Mouse (Mus musculus): Measurements from ENCODE around the gene Fnbp1. TPM values are rescaled to one million over a fixed set of nuclear protein-coding genes. Genes with fewer than 3 reads are reported as not detected.
A peak's percentile ranks its signal among the peaks of the same experiment; 100 is the strongest.

Fnbp1 gene
- polyA plus RNA-seq, 1 experiment from 2014 or later = 12.7 TPM

GRCm38 (mm10) chr2:31132682-31133081, 9.1 kb downstream of the Fnbp1 start:
- Histone ChIP-seq H3K27ac (no peak overlapping the region), H3K36me3 (ENCODE audit: poor library complexity, severe bottlenecking) (no peaks in the 10 kb centered on the region), H3K4me3 (no peak overlapping the region), H3K4me2 (no peak overlapping the region), H3K9me3 (replicated peaks) (no peaks in the 10 kb centered on the region), H3K9ac (no peak overlapping the region), H3K27me3 (no peaks in the 10 kb centered on the region), H3K4me1 (0 out of 2 replicates have a peak, but pooled peaks cover 2% of the 10 kb centered on the region)
- 78% methylated on average over 8 of the region's 8 CpGs for WGBS
- ATAC-seq = no peak

GRCm38 (mm10) chr2:31130815-31131299, 11.0 kb downstream of the Fnbp1 start:
- no peak overlapping the region for H3K4me2 ChIP-seq
- H3K27me3 ChIP-seq = no peaks in the 10 kb centered on the region
- H3K4me3 ChIP-seq = no peak overlapping the region
- H3K9ac ChIP-seq = no peak overlapping the region
- no peak for ATAC-seq
- 84% methylated on average over 8 of the region's 8 CpGs for WGBS
- H3K4me1 ChIP-seq = peaks cover 6% of the 10 kb centered on the region; the same call in 1 of the 2 replicates
- H3K9me3 ChIP-seq (replicated peaks) = no peaks in the 10 kb centered on the region
- H3K36me3 ChIP-seq (ENCODE audit: poor library complexity, severe bottlenecking) = no peaks in the 10 kb centered on the region
- H3K27ac ChIP-seq = no peak overlapping the region

- peaks cover 6% of the 10 kb centered on the region; the same call in 1 of the 2 replicates for H3K4me1 ChIP-seq
- H3K36me3 ChIP-seq (ENCODE audit: poor library complexity, severe bottlenecking) = no peaks in the 10 kb centered on the region
- no peak overlapping the region for H3K9ac ChIP-seq
- WGBS = 89% methylated on average over 14 of the region's 14 CpGs
- no peak overlapping the region for H3K4me3 ChIP-seq
- no peak for ATAC-seq
- no peak overlapping the region for H3K27ac ChIP-seq
- H3K9me3 ChIP-seq (replicated peaks) = no peaks in the 10 kb centered on the region
- H3K27me3 ChIP-seq = no peaks in the 10 kb centered on the region
- H3K4me2 ChIP-seq = no peak overlapping the region
These were observed 11.9 kb downstream of the Fnbp1 start for GRCm38 (mm10) chr2:31129742-31130518.

DNA sequence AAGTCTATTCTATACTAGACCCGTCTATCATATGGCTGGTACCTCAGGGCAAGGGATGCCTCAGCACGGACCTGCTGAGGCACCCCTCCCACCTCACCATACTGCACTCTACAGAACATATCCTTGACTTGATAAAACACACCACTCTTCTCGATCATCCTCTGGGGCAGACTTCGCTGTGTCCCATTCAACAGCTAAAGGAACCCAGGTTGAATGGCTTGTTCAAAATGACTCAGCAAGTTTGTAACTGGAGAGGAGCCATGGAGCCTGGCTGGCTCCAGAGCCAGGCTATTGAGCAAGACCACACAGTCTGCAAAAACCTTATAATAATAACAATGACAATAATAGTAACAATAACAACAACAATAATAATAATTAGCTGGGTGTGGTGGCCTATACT, 13.9 kb downstream of the Fnbp1 start:
- Histone ChIP-seq H3K27me3 (no peaks in the 10 kb centered on the region), H3K9ac (no peak overlapping the region), H3K27ac (no peak overlapping the region), H3K9me3 (replicated peaks) (no peaks in the 10 kb centered on the region), H3K4me3 (no peak overlapping the region), H3K36me3 (ENCODE audit: poor library complexity, severe bottlenecking) (no peaks in the 10 kb centered on the region), H3K4me1 (peaks cover 6% of the 10 kb centered on the region; the same call in 1 of the 2 replicates), H3K4me2 (no peak overlapping the region)
- WGBS = 77% methylated on average over 4 of the region's 4 CpGs
- ATAC-seq = no peak

DNA sequence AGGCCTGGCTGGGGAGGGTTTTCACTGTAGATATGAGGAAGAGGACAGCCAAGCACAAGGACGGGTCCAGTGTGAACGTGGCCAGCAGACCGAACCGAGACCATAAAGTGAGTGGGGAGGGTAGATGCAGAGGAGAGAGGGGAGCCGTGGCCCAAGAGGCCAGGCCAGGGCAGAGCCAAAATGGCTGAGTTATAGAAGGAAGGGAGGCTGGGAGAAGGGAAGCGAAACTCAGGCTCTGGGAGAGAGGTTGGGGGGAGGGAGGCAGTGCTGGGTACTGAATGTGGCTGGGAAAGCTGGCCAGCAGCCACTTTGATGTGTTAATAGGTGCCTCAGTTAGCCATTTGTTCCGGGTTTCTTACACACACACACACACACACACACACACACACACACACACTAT, 14.6 kb downstream of the Fnbp1 start:
- no peaks in the 10 kb centered on the region for H3K27me3 ChIP-seq
- WGBS = 73% methylated on average over 7 of the region's 7 CpGs
- no peak overlapping the region for H3K9ac ChIP-seq
- H3K4me2 ChIP-seq = no peak overlapping the region
- no peak overlapping the region for H3K27ac ChIP-seq
- H3K4me1 ChIP-seq = peaks cover 6% of the 10 kb centered on the region; the same call in 1 of the 2 replicates
- H3K9me3 ChIP-seq (replicated peaks) = no peaks in the 10 kb centered on the region
- no peak for ATAC-seq
- H3K4me3 ChIP-seq = no peak overlapping the region
- H3K36me3 ChIP-seq (ENCODE audit: poor library complexity, severe bottlenecking) = no peaks in the 10 kb centered on the region

DNA sequence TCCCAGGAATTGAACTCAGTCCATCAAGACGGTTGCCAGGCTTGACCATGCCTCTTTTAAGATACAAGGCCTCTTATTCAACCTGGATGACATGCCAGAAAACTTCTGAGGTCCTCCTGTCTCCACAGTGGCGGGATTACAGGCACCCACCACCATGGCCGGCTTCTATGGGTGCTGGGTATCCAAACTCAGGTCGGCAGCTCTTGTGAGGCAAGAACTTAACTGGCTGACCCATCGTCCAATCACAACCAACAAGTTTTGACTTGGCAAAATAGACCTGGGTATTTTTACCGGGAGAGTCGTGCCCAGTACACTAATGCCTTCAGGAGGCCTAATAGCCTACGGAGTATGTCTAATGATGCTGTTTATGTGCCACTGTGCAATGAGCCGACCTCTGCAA, 15.8 kb downstream of the Fnbp1 start:
- Histone ChIP-seq H3K4me1 (peaks cover 6% of the 10 kb centered on the region; the same call in 1 of the 2 replicates), H3K27me3 (no peaks in the 10 kb centered on the region), H3K4me3 (no peak overlapping the region), H3K27ac (no peak overlapping the region), H3K9ac (no peak overlapping the region), H3K36me3 (ENCODE audit: poor library complexity, severe bottlenecking) (no peaks in the 10 kb centered on the region), H3K4me2 (no peak overlapping the region), H3K9me3 (replicated peaks) (no peaks in the 10 kb centered on the region)
- no peak for ATAC-seq
- WGBS = 86% methylated on average over 9 of the region's 9 CpGs

GRCm38 (mm10) chr2:31125156-31125555, 16.7 kb downstream of the Fnbp1 start:
- Histone ChIP-seq H3K4me2 (no peak overlapping the region), H3K4me1 (peaks cover 6% of the 10 kb centered on the region; the same call in 1 of the 2 replicates), H3K4me3 (no peak overlapping the region), H3K27ac (no peak overlapping the region), H3K9ac (no peak overlapping the region), H3K27me3 (no peaks in the 10 kb centered on the region), H3K36me3 (ENCODE audit: poor library complexity, severe bottlenecking) (no peaks in the 10 kb centered on the region), H3K9me3 (replicated peaks) (no peaks in the 10 kb centered on the region)
- no peak for ATAC-seq
- WGBS = 88% methylated on average over 7 of the region's 7 CpGs

DNA sequence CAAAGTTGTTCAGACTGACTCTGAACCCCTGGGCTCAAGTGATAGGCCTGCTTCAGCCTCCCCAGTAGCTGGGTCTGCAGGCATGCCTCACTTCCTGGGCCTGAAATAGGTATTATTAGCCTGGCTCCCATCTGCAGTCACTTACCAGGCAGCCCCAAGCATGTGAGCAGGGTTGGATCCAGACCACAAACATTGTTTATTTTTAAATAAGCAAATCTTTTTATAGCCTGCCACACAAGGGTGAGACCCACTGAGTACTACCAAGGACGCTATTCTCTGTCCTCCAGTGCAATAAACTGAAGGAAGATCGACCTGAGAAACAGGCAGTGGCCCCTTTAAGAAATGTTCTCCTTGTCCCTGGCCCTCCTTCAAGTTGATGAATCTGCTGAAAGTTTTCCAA, 17.1 kb downstream of the Fnbp1 start:
- peaks cover 6% of the 10 kb centered on the region; the same call in 1 of the 2 replicates for H3K4me1 ChIP-seq
- H3K36me3 ChIP-seq (ENCODE audit: poor library complexity, severe bottlenecking) = no peaks in the 10 kb centered on the region
- H3K27me3 ChIP-seq = no peaks in the 10 kb centered on the region
- WGBS = 80% methylated on average over 2 of the region's 2 CpGs
- no peak overlapping the region for H3K4me3 ChIP-seq
- H3K4me2 ChIP-seq = no peak overlapping the region
- H3K27ac ChIP-seq = no peak overlapping the region
- no peak for ATAC-seq
- H3K9me3 ChIP-seq (replicated peaks) = no peaks in the 10 kb centered on the region
- no peak overlapping the region for H3K9ac ChIP-seq

GRCm38 (mm10) chr2:31123493-31123892, 18.3 kb downstream of the Fnbp1 start:
- Histone ChIP-seq H3K36me3 (ENCODE audit: poor library complexity, severe bottlenecking) (no peaks in the 10 kb centered on the region), H3K9me3 (replicated peaks) (no peaks in the 10 kb centered on the region), H3K4me3 (no peak overlapping the region), H3K27me3 (no peaks in the 10 kb centered on the region), H3K4me2 (no peak overlapping the region), H3K27ac (no peak overlapping the region), H3K4me1 (peaks cover 6% of the 10 kb centered on the region; the same call in 1 of the 2 replicates), H3K9ac (no peak overlapping the region)
- WGBS = 96% methylated on average over 5 of the region's 5 CpGs
- ATAC-seq = no peak

DNA sequence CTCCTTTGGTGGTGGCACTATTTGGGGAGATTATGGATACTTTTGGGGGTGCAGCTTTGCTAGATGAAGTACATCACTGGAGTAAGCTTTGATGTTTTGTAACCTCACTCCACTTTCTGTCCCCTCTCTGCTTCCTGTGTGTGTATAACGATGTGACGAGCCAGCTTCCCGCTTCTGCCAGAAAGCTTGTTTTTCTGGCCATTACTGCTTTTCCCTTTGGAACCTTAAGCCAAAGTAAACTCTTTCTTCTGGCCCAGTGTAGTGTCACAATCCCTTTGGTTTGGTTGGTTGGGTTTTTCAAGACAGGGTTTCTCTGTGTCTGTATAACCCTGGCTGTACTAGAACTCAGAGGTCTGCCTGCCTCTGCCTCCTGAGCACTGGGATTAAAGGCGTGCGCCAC, 19.0 kb downstream of the Fnbp1 start:
- Histone ChIP-seq H3K27me3 (no peaks in the 10 kb centered on the region), H3K4me1 (peaks cover 4% of the 10 kb centered on the region; the same call in 1 of the 2 replicates), H3K9ac (no peak overlapping the region), H3K36me3 (ENCODE audit: poor library complexity, severe bottlenecking) (no peaks in the 10 kb centered on the region), H3K4me3 (no peak overlapping the region), H3K27ac (no peak overlapping the region), H3K9me3 (replicated peaks) (no peaks in the 10 kb centered on the region), H3K4me2 (no peak overlapping the region)
- no peak for ATAC-seq
- WGBS = 90% methylated on average over 5 of the region's 5 CpGs

- no peak for ATAC-seq
- Histone ChIP-seq H3K9ac (no peak overlapping the region), H3K9me3 (replicated peaks) (no peaks in the 10 kb centered on the region), H3K27ac (no peak overlapping the region), H3K4me3 (no peak overlapping the region), H3K4me1 (no peaks in the 10 kb centered on the region), H3K27me3 (no peaks in the 10 kb centered on the region), H3K36me3 (ENCODE audit: poor library complexity, severe bottlenecking) (no peaks in the 10 kb centered on the region), H3K4me2 (no peak overlapping the region)
- WGBS = 82% methylated on average over 7 of the region's 7 CpGs
These were observed 20.6 kb downstream of the Fnbp1 start for GRCm38 (mm10) chr2:31121131-31121693.

- peak overlapping the region; percentile 38 for H3K27ac ChIP-seq
- no peaks in the 10 kb centered on the region for H3K36me3 ChIP-seq (ENCODE audit: poor library complexity, severe bottlenecking)
- no peaks in the 10 kb centered on the region for H3K4me1 ChIP-seq
- H3K9ac ChIP-seq = no peak overlapping the region
- H3K4me2 ChIP-seq = no peak overlapping the region
- no peak for ATAC-seq
- 56% methylated on average over 13 of the region's 13 CpGs for WGBS
- H3K27me3 ChIP-seq = no peaks in the 10 kb centered on the region
- H3K4me3 ChIP-seq = no peak overlapping the region
- no peaks in the 10 kb centered on the region for H3K9me3 ChIP-seq (replicated peaks)
These were observed 22.0 kb downstream of the Fnbp1 start for GRCm38 (mm10) chr2:31119795-31120194.

Measured in forebrain, embryonic 13.5 days (tissue).